Mouse (Mus musculus): ENCODE data around the gene Hdac4.
A peak's percentile ranks its signal among the peaks of the same experiment; 100 is the strongest.

Hdac4 gene

DNA sequence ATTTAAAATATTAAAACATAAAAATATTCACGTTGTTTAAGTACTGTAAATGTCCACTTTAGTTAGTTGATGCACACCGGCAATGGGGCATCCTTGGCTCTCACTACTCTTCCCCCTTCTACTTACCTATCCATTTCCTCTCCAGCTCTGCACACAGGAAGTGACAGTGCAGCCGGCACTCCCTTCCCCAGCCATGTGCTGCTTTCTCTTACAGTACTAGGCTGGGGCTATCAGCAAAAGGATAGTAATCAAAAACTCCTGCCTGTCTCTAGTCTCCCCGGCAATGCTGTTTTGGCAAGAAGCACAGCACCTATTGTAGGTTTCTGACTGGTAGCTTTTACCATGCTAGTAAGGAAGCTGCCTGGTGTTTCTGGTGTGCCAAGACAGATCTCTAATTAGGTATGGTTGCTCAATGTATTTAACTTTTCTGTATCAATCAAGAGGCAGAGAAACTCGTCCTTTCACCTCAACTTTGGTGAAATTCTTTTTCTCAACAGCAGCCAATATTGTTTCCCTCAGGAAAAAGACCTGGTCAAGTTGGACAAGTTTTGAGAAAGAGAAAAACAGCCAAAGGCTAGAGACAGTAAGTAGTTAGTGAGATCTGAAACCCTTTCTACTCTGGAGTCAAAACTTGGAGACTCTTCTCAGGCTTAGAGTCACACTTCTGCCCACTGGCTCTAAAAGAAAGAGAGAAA, 136.6 kb downstream of the Hdac4 start:
- DNase-seq, result no peak

DNA sequence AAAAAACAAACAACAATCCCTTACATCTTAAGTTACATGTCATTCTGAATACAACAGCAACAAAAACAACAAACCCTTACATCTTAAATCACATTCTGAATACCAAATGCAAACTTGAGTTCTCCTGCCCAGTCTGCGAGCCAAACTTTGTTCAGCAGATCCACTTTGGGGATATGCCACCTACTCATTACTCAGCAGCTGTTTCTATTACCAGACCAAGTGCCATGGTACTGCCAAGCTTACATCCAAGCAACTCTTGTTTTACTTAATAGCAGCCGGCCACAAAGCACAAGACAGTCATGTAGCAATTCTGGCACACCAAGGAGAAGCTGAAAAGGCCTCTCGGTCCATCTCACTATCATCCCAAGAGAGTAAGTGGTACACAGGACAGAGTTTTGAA, 138.4 kb downstream of the Hdac4 start:
- no peak for DNase-seq

DNA sequence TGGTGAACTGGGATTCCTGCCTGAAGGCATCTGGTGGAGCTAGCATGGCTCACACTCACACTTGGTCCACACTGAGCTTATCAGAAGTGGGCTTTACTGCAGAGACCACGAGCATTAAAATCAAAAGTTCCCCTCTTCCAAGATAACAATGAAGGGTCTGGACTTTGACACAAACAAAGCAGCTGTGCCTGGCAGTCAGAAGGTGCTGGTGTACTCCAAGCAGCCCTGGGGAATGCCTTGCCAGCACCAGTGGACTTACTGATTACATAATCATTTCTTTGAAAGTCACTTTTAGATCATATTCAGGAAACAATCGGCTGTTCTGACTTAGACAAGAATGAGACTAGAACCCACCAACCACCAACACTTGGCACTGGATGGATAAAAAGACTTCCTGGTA, 140.3 kb downstream of the Hdac4 start:
- no peak for DNase-seq

DNA sequence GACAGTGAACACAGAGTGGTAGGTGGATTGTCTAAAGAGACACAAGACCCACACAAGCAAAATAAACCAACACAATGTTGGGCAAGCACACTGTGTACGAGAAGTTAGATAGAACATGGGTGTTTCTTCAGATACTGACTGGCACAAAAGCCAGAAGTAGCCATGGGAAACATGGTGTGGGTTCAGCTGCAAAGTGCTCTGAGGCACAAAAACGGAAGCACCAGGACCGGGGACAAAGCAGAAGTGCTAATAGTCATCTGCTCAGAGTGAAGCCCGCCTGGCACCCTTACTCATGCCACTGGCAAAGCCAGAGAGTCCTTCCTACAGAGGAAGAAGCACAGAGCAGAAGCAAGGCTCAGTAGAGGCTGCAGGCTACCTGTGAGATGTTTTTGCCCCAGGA, 143.3 kb downstream of the Hdac4 start:
- peak; percentile 20 for DNase-seq

DNA sequence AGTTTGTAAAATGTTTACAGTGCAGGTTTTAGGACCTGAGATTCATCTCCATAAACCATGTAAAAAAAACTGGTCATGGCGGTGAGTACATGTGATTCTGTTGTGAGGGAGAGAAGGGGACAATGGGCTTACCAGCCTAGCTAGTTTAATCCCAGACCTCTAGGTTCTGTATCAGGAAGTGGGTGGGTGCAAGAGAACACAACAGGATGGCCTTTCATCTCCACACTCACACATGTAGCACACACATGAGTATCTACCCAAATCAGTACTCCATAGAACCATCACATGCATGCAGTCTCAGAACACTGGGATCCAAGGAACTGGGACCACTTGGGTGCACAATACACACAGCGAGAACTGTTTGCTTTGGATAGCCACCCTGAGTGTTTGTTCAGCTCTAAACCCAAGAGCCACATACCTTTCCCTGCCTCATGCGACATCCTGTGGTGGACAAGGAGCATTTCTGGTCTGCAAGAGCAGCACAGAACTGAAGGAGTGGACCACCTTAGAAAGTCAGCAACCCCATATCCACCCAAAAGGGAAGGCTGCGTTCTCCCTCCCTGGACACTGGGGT, 143.9 kb downstream of the Hdac4 start:
- DNase-seq, result no peak

DNA sequence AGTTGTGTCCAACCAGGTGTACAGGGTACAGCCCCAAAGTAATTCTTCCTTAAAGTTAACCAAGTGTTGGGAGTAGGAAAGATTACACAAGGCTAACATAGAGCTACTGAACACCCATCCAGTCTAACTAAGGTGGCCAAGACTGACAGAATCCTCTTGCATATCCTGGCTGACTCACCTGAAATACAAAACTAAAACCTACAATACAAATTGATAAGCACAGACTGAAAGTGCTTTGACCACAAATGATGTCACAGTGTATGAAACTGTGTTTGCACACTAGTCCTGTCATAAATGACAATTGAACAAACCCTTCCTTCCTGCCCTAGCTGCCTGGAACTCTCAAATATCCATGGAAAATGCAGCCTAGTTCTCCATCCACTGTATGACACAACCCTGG, 144.5 kb downstream of the Hdac4 start:
- DNase-seq, result no peak

DNA sequence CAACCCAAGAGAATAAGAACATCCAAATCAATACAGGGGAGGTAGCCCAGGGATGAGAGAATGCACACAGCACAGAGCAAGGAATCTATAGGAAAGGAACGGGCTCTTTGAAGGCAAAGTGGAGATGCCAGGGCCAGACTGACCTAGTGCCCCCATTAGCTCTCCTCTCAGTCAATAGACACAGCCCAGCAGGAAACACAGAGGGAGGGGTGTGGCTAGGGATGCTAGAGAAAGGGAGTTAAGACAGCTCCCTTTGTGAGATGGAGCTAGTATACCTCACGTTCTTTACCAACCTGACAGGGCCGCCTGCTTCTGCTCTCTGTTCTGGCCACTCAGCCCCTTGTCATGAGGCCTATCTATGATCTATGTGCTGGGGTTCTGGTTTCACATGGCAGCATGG, 144.9 kb downstream of the Hdac4 start:
- DNase-seq, result no peak

DNA sequence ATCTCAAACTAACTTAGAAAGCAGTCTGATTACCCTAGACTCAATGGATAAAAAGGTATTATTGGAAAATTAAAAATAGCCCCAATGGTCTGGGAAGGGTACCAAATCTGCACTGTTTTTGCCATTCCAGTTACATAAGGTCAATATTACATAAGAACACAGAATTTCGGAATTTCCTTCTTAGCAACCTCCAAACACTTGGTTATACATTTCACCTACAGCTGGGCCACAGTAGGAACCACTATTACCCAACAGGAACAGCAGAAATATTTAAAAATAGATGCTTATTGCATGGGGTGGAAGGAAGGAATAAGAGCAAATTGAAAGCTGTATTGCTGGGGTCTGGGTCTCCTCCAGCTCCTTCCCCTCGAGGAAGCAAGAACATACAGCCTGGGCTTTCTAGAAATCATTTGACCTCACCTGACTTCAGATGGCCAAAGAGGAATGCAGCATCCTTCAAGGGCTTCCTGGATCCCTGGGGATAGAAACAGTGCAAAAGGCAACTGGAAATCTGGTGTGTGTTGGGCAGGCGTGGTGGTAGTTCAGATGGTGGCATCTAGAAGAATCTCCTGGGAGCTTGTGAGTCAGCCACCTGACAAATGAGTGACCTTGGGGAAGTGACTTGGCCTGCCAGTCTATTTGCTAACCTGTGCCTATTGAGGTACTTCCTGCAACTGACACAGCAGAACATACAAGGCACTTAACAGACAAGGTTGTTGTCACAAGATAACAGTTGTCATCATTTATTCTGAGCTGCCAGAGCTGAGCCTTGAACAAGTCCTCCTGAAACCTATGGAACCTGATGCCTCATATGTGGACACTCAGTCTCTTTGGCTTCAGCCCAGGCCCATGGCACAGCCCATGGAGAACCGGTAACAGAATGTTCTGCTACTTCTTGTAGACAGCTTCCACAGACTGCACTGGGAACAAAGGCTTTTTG, 146.8 kb downstream of the Hdac4 start:
- no peak for DNase-seq

DNA sequence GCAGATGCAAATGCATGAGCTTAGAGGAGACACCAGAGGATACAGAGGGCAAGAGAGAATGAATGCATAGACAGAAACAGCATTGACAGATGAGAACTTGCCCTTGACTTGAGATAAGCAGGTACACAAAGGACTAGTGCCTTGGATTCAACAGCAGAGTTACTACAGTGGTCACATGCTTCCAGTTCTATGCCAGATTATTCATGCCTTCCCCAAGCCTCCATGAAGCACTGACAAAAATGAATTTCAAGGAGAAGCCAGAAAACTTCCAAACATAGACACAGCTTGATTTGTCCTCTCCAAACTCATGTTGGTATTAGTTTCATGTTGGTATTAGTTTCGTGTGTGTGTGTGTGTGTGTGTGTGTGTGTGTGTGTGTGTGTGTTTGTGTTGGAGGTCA, 149.8 kb downstream of the Hdac4 start:
- no peak for DNase-seq

DNA sequence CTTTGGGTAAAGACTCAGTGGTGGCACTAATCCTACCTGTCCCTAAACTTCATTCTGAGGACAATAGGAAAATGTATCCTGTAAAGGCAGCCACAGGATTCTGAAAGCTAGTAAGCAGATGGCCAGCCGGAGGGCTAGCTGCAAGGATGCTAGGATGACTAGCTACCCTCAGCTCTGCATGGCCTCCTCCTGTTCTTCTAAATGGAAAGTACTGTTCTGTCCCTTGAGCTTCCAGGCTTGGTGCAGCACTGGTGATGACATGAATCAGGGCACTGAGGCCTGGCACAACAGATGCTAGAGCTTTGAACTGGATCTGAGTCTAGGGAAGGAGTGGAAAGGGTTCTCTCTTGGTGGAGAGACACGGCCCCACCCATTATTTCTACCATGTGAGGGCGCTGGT, 150.6 kb downstream of the Hdac4 start:
- no peak for DNase-seq

DNA sequence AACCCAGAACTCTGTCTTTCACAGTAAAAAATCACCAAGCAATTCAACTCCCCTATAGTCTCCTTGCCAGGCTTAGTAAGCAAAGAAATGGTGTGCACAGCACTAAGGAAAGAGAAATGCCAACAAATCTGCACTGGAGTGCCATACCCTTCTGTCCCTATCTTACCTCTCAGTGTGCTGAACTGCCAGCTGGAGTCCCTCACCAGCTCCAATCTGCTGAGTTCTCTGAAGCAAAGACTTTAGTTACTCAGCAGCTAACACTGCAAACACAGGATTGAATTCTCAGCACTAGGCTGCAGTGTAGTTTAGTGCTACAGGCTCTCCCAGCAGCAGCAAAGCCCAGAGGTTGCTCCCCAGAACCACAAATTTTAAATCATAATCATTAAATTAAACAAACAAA, 151.5 kb downstream of the Hdac4 start:
- no peak for DNase-seq

DNA sequence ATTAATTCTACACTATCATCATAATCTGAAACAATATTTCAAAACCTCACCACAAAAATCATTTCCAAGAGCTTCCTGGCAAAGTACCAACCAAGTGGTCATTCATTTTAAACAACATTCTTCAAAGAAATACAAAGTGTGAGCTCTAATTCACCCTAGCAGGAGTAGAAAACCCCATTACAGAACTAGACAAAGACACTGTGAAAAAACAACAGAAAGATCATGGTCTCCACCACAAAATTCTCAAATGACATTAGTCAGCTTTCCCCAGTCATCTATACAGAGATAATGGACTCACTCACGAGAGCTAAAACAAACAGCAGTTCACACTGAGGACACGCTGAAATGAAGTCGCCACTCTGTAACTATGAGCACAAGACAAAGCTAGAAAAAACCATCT, 153.4 kb downstream of the Hdac4 start:
- DNase-seq, result no peak

DNA sequence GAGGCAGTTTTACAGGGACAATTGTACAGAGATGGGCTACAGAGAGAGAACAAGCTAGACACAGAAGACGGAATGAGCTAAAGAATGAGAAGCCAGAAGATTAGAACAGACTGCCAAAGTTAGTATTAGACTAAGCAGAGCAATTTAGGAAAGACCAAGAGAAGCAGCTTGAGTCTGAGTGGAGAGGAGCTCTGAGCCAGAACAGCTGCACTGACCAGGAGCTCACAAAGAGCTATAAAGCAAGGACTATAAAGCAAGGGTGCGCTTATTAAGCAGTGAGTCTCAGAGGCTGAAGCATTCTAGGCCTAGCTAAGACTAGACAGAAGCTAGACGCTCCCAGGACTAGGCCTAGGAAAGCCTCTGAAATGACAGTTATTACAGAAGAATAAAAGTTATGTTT, 154.2 kb downstream of the Hdac4 start:
- no peak for DNase-seq

DNA sequence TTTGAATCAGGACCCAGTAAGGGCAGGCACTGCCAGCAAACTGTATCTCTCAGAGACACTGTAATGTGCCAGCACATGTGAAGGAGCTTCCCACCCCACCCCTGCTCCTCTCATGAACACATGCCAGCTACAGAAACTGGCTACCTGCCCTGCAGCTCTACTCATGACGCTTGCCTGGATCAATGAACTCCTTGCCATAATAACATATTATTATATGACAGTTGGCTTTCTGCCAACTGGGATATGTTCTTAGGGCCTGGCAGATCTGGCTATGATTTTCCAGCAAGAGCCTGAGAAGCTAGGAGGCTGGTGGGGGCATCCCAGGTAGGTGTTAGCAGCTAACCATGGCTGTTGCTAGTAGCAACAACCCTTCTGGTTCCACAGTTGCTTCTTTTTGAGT, 156.8 kb downstream of the Hdac4 start:
- DNase-seq, result no peak

DNA sequence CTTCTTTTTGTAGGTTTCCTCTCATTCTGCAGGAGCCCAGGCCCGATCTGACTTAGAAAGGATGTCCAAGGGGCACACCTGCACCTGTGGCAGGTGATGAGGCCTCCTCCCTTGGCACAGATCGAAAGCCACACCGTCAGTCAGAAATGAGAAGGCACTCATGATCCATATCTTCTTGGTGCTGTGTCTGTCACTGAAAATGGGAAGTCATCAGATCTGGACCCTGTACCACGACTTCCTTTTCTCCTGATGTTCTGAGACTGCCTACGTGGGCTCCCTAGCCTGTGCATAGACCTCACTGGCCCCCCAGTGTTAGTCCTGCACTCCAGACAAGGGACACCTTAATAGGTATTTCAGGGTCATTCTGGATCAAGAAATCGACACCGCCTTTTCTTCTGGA, 158.5 kb downstream of the Hdac4 start:
- no peak for DNase-seq

DNA sequence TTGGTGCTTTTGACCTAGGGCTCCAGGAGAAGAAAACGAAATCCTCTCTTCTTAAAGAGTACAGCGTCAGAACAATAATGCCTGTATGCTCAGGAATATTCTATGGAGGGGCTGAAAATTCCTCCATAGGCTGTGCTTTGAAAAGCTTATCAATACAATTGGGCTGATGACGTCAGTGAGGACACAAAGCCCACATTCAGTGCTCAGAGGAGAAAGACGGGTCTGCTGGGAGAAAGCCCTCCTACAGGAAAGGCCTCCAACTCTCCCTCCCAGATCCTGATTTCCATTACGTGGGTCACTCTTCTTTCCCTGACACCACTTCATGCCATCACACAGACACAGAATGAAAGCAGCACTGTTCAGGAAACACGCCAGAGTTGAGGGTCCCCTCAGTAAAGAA, 159.7 kb downstream of the Hdac4 start:
- DNase-seq, result no peak

DNA sequence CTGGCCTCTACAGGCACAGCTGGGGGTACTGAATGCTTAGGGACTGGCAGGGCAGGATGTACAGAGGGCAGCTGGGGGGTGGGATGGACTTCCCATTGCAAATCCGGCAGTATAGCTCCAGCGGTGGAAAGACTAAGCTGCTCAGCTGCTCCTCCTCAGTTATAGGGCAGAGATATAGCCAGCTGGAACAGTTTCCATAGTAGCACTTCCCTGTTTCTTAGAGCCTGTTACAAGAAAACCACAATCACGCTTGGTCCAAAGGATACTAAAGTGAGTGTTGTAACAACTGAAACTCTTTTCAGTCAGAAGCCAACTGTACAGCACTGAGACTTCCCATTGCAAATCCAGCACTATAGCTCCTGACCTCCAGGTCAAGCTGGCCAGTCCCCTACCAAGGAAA, 161.3 kb downstream of the Hdac4 start:
- DNase-seq, result no peak

DNA sequence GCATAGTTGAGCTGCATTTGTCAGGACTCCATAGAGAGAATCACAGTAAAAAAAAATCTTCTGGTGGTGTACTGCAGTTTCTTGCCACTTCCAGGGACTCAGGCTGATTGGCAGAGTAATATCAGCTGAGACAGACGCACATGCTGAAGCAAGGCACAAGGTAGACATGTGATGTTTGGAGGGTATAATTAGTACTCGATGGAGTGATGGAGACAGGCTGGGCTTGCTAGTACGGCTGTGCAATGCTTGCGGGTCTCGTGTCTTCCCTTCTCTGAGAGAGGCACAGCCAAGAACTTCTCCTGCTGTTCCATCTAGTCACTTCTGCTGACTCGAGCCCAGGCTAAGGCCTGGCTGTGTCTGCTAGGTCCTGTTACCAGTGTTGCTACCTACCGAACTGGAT, 162.0 kb downstream of the Hdac4 start:
- DNase-seq, result no peak

DNA sequence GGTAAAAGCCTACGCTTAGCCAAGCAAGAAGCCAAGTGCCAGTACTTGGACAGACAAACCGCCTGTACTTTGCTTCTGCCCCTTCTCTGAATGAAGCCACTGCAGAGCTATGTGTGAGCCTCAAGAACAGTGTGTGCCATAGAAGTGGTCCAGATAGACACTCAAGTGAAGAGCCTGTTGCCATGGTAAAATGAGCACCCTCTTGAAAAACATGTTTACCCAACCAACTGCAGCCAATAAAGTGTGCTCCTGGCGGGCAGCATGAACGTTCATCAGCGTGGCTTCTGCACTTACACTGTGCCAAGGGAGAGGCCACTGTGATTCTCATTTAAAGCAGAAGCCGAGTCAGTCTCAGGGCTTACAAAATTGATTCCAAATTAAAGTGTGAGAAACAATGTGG, 165.0 kb downstream of the Hdac4 start:
- DNase-seq, result no peak

DNA sequence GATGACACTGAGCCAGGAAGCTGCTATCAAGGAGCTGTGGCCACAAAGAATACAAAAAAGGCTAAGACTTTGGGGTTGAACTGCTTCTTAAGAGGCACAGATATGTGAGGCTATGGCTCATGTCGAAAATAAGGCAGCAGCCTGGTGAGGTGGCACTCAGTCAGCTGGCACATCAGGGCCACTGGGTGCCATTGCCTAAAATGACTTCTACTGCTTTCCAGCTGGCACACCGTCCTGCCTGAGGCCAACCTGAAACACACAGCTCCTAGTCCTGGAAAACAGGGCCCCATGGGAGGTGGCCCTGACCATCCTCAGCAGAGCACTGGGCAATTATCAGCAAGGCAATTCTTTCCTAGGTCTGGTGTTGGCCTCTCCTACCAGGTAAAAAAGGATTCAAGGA, 167.3 kb downstream of the Hdac4 start:
- DNase-seq, result no peak

DNA sequence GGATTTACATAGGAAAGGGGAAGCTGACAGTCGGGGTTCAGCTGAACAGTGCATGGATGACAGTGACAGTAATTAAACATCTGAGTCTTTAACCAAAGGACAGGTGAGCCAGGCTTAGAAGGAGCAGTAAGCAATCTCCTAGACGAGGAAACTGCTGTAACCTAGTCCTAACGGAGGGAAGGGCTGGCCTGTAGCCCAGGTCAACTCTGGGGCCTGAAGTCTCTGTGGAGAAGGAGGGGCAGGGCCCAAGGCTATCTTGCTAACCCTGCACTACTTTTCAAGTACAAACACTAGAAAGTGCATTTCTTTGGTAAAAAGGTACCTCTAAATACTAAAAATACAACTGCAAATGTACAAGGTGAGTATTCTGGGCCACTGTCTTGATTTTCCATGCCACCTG, 169.1 kb downstream of the Hdac4 start:
- no peak for DNase-seq

DNA sequence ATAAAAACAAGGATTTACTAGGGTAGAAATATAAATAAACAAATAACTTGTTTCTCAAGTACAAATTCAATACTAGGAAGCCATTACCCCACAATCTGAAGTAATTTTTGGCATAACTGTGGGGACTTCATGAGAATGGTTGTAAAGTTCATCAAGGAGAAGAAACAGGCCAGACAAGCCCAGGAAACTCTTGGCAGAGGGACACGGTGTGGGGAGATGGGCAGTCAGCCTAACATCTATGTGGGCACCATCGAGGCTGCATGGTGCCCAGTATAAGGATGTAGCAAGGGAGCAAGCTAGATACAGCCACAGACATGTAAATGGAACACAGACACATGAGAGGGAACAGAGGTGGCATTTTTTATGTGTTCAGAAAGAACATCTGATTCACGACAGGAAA, 171.6 kb downstream of the Hdac4 start:
- DNase-seq, result no peak

DNA sequence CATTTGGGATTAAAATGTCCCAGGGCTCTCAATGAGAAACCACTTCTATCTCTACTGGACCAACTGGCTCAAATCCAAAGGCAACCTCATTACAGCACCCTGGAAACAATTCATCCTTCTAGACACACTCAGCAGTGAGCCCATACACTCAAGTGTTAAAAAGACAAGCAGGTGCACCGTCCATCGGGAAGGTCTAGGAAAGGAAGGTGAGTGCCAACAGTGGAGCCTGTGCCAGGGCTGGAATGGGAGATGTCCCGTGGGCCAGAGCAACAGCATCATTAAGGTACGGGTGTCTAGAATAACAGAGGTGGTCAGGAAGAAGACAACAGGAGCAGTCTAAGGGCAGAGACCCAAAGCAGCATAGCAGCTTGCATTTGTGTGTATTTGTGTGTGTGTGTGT, 173.5 kb downstream of the Hdac4 start:
- no peak for DNase-seq
